In the genomic region with DNA sequence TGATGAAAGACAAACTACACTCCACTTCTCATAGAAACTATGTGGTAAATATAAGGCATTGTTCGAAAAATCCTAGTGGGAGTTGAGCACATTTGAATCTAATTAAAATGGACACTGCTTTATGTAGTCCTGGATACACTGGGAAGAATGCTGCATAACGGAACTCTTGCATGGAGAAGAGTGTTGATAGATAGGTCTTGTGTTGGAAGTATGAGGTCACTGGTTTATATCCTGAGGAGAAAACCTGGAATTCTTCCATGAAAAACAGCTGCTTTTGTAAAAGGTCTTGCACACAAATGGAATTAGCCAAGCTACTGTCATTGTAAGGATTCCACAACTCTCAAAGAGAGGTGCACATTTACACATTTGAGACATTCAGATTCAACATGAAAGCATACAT, we compare ENCODE assay signal across 21 mouse cellular contexts.
A peak's percentile ranks its signal among the peaks of the same experiment; 100 is the strongest.
DNase-seq lines count a peak whose midpoint lies in the region; ATAC-seq and TF ChIP-seq lines count a peak whose summit lies in the region.
"Had no signal": no experiment of that assay in that cellular context is flagged by ENCODE, and none has a peak within 500 bp of the region (broad histone marks: within the 10 kb centered on the region; RNA-seq: fewer than 3 reads in every experiment).

No protein-coding gene starts in this region.

- H3K4me3 ChIP-seq in heart, embryonic 13.5 days, result no peak overlapping the region
- no peak overlapping the region for H3K4me3 ChIP-seq in heart, adult 2 months
- no peak overlapping the region for H3K4me3 ChIP-seq in lung, embryonic 14.5 days (ENCODE audit: low read depth, low read length)
- no peak overlapping the region for H3K4me3 ChIP-seq in myocyte
- H3K4me3 ChIP-seq: midbrain, embryonic 12.5 days; neural tube, embryonic 12.5 days; stomach, embryonic 15.5 days had no signal

- H3K9ac ChIP-seq in heart, embryonic 13.5 days, result no peak overlapping the region
- no peak overlapping the region for H3K9ac ChIP-seq in heart, adult 2 months (ENCODE audit: low read depth, low read length)
- H3K9ac ChIP-seq in lung, embryonic 14.5 days, result no peak overlapping the region
- H3K9ac ChIP-seq: midbrain, embryonic 12.5 days; neural tube, embryonic 12.5 days; stomach, embryonic 15.5 days had no signal

- H3K9me3 ChIP-seq in heart, embryonic 13.5 days, result no peaks in the 10 kb centered on the region
- H3K9me3 ChIP-seq in lung, embryonic 14.5 days (ENCODE audit: low read depth, low read length), result no peaks in the 10 kb centered on the region
- H3K9me3 ChIP-seq: midbrain, embryonic 12.5 days; neural tube, embryonic 12.5 days; stomach, embryonic 15.5 days had no signal

- TF ChIP-seq EP300 in heart, adult 2 months (IDR thresholded peaks at IDR 0.05; ENCODE audit: insufficient read depth, low read depth, low read length), result no peak

- no peaks in the 10 kb centered on the region for H3K36me3 ChIP-seq in heart, embryonic 13.5 days
- H3K36me3 ChIP-seq in heart, adult 2 months (ENCODE audit: control insufficient read depth, insufficient read depth, low read length), result no peaks in the 10 kb centered on the region
- H3K36me3 ChIP-seq in lung, embryonic 14.5 days (ENCODE audit: insufficient read depth), result no peaks in the 10 kb centered on the region
- H3K36me3 ChIP-seq in myocyte (ENCODE audit: control insufficient read depth, insufficient read depth), result peaks cover 4% of the 10 kb centered on the region
- H3K36me3 ChIP-seq: midbrain, embryonic 12.5 days; neural tube, embryonic 12.5 days; stomach, embryonic 15.5 days had no signal

- no peaks in the 10 kb centered on the region for H3K79me2 ChIP-seq in heart, adult 2 months (replicated peaks; ENCODE audit: control insufficient read depth, insufficient read depth, low read length)
- peaks cover 4% of the 10 kb centered on the region for H3K79me2 ChIP-seq in myocyte (ENCODE audit: control insufficient read depth, insufficient read depth)

- no peak overlapping the region for H3ac ChIP-seq in myocyte (ENCODE audit: control insufficient read depth, insufficient read length)

- no peak overlapping the region for H3K4me2 ChIP-seq in heart, embryonic 13.5 days
- H3K4me2 ChIP-seq in lung, embryonic 14.5 days, result no peak overlapping the region
- H3K4me2 ChIP-seq in myocyte (ENCODE audit: low read depth), result peak overlapping the region; percentile 8
- H3K4me2 ChIP-seq: midbrain, embryonic 12.5 days; neural tube, embryonic 12.5 days; stomach, embryonic 15.5 days had no signal

- intact Hi-C loops in heart, adult 2 months (cut with DNase I), result no loop called here

- 47% methylated on average over 2 of the region's 2 CpGs for WGBS in heart, embryonic 13.5 days
- 32% methylated on average over 2 of the region's 2 CpGs for WGBS in heart, adult 2 months
- 58% methylated on average over 2 of the region's 2 CpGs for WGBS in lung, embryonic 14.5 days

- no peak for TF ChIP-seq POLR2A in heart, adult 2 months (IDR thresholded peaks at IDR 0.05; ENCODE audit: insufficient read depth, low read depth, low read length)
- TF ChIP-seq POLR2A in myocyte (IDR thresholded peaks at IDR 0.05; ENCODE audit: insufficient read length, low read depth), result no peak

- DNase-seq in heart, adult 2 months, result no peak
- peak; percentile 76 for DNase-seq in lung, embryonic 14.5 days
- DNase-seq in lung, postnatal 25 days (ENCODE audit: low spot score), result no peak
- peak; percentile 39 for DNase-seq in NIH3T3 (ENCODE audit: low read depth)
- DNase-seq in embryo, embryonic 10.5 days (ENCODE audit: low spot score), result no peak
- DNase-seq: adrenal gland, postnatal 14 days; cerebellum, adult 11 months; cerebellum, postnatal 10 days; gastrocnemius, postnatal 14 days; heart, adult 18-20 months; kidney, adult 18-20 months; kidney, postnatal 14 days; liver; thymus, adult 2 months had no signal

- H3K27ac ChIP-seq in heart, embryonic 13.5 days (replicated peaks), result peak overlapping the region; percentile 48
- H3K27ac ChIP-seq in heart, adult 2 months, result no peak overlapping the region
- H3K27ac ChIP-seq in lung, embryonic 14.5 days (ENCODE audit: low read depth), result no peak overlapping the region
- H3K27ac ChIP-seq: hindbrain, postnatal 0 days; macrophage; midbrain, embryonic 12.5 days; neural tube, embryonic 12.5 days; stomach, embryonic 15.5 days had no signal

- no peak for ATAC-seq in heart, embryonic 13.5 days (ENCODE audit: extremely low read depth, insufficient number of reproducible peaks, low FRiP score, low TSS enrichment)
- ATAC-seq in lung, embryonic 14.5 days (ENCODE audit: insufficient read depth), result 0 out of 2 replicates have a peak, but pooled peaks have one; percentile 22
- ATAC-seq: hindbrain, postnatal 0 days had no signal

- H3K4me1 ChIP-seq in heart, embryonic 13.5 days, result peaks cover 10% of the 10 kb centered on the region
- no peaks in the 10 kb centered on the region for H3K4me1 ChIP-seq in heart, adult 2 months (ENCODE audit: control insufficient read depth, insufficient read depth, low read length)
- no peaks in the 10 kb centered on the region for H3K4me1 ChIP-seq in lung, embryonic 14.5 days (ENCODE audit: insufficient read depth)
- H3K4me1 ChIP-seq: midbrain, embryonic 12.5 days; neural tube, embryonic 12.5 days; stomach, embryonic 15.5 days had no signal

- H3K27me3 ChIP-seq in heart, embryonic 13.5 days (replicated peaks), result no peaks in the 10 kb centered on the region
- no peaks in the 10 kb centered on the region for H3K27me3 ChIP-seq in heart, adult 2 months (ENCODE audit: control insufficient read depth, insufficient read depth, low read length)
- H3K27me3 ChIP-seq in lung, embryonic 14.5 days (ENCODE audit: insufficient read depth, low read length), result no peaks in the 10 kb centered on the region
- H3K27me3 ChIP-seq in myocyte (ENCODE audit: control insufficient read depth, insufficient read depth, insufficient read length), result no peaks in the 10 kb centered on the region
- H3K27me3 ChIP-seq: midbrain, embryonic 12.5 days; neural tube, embryonic 12.5 days; stomach, embryonic 15.5 days had no signal

- no peak for TF ChIP-seq CTCF in heart, adult 2 months (IDR thresholded peaks at IDR 0.05)
- TF ChIP-seq CTCF in lung, embryonic 14.5 days (IDR thresholded peaks at IDR 0.05; ENCODE audit: low read depth), result no peak

TF ChIP-seq in myocyte, 11 proteins besides CTCF, POLR2A, EP300 and RAD21:
- TF ChIP-seq TCF12 (IDR thresholded peaks at IDR 0.05; ENCODE audit: insufficient read depth, poor library complexity, severe bottlenecking) (no peak), POLR2AphosphoS2 (IDR thresholded peaks at IDR 0.05; ENCODE audit: insufficient read length, low read depth) (no peak), MYOG (IDR thresholded peaks at IDR 0.05; ENCODE audit: control insufficient read depth in 1 of 3, insufficient read depth in 1 of 3, insufficient read length in 2 of 3, low read depth in 2 of 3) (no peak), MAX (IDR thresholded peaks at IDR 0.05; ENCODE audit: low read depth) (no peak), E2F4 (IDR thresholded peaks at IDR 0.05; ENCODE audit: insufficient read depth) (no peak), SRF (IDR thresholded peaks at IDR 0.05; ENCODE audit: control insufficient read depth, insufficient read length, low read depth) (no peak), CEBPB (IDR thresholded peaks at IDR 0.05; ENCODE audit: insufficient read depth, poor library complexity, severe bottlenecking) (no peak), USF1 (IDR thresholded peaks at IDR 0.05; ENCODE audit: low read depth) (no peak), REST (IDR thresholded peaks at IDR 0.05; ENCODE audit: insufficient read depth, insufficient read length) (no peak), TCF3 (IDR thresholded peaks at IDR 0.05; ENCODE audit: insufficient read length, low read depth) (no peak), MYOD1 (IDR thresholded peaks at IDR 0.05; ENCODE audit: control insufficient read depth in 1 of 3, insufficient read length in 2 of 3, low read depth in 2 of 3) (no peak)
TF ChIP-seq in myocyte: peak in this region for 0.

Comparison
In these comparisons a context has a peak if more than half of its experiments do, and no peak if none do; other contexts are left out.
1. DNase-seq: peak in lung, embryonic 14.5 days (single experiment) and NIH3T3 (single experiment); none in heart, adult 2 months (0 of 2), lung, postnatal 25 days (single experiment) and embryo, embryonic 10.5 days (single experiment).